Mouse (Mus musculus) embryonic fibroblast, embryonic 13.5 days (primary cell): ENCODE data around the gene Ttyh3. TPM values are rescaled to one million over a fixed set of nuclear protein-coding genes. Genes with fewer than 3 reads are reported as not detected.

Source experiments
- H3K27ac ChIP-seq: 2 replicates; pipeline ENCODE4 v1.5.1; 2012; ENCODE audit warnings: low read length, control low read depth, inconsistent platforms; ENCODE audit not compliant: insufficient read depth
- H3K4me1 ChIP-seq: 2 replicates; pipeline ENCODE4 v1.6.1; 2011; ENCODE audit warnings: low read length; ENCODE audit not compliant: control insufficient read depth, insufficient read depth
- H3K4me3 ChIP-seq: 2 replicates; pipeline ENCODE4 v1.5.1; 2011; ENCODE audit warnings: mild to moderate bottlenecking, control low read depth, low read length; ENCODE audit not compliant: insufficient read depth
- CTCF ChIP-seq: IDR thresholded peaks from 2 replicates; pipeline ENCODE4 v1.5.1; 2011; ENCODE audit warnings: mild to moderate bottlenecking, control low read depth, low read length, moderate library complexity, borderline replicate concordance; ENCODE audit not compliant: insufficient read depth
- POLR2A ChIP-seq: IDR thresholded peaks from 2 replicates; pipeline ENCODE4 v1.6.1; 2011; ENCODE audit warnings: low read depth, mild to moderate bottlenecking, control low read depth, low read length, moderate library complexity
- polyA plus RNA-seq: library from polyadenylated mRNA; stranded (reverse); fragments of >200 nt; gene quantifications from 2 replicates; pipeline ENCODE4 v1.2.4, GENCODE M21; 2011; ENCODE audit warnings: low read depth; ENCODE audit not compliant: missing spikeins, insufficient read length

Ttyh3 gene
- polyA plus RNA-seq, 1 experiment, result 95.0 TPM

- H3K27ac ChIP-seq, result no peak overlapping the region
- TF ChIP-seq POLR2A (no peak), CTCF (no peak)
- peaks cover 18% of the 10 kb centered on the region for H3K4me1 ChIP-seq
- H3K4me3 ChIP-seq, result no peak overlapping the region
These were observed 4.1 kb downstream of the Ttyh3 start for GRCm38 (mm10) chr5:140644702-140645201.

- H3K27ac ChIP-seq, result no peak overlapping the region
- H3K4me3 ChIP-seq, result no peak overlapping the region
- TF ChIP-seq CTCF (no peak), POLR2A (no peak)
- peaks cover 18% of the 10 kb centered on the region for H3K4me1 ChIP-seq
These were observed 4.6 kb downstream of the Ttyh3 start for GRCm38 (mm10) chr5:140644263-140644662.

DNA sequence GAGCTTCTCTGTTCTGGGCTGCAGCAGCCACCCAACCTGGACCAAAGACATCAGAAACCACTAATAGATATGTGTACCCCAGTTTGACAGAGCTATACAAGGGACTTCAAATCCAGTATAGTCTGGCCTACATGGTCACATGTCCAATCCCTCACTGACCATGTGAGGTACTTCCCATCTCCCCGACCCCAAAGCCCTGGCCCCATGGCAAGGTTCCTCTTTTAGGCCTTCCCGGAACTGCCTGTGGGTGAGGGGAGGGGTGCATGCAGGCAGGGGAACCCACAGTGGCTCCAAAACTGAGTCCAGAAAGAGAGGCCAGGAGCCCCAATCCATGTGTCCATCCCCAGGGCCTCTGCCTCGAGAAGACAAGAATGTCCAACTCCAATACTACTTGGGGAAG, 6.8 kb downstream of the Ttyh3 start:
- peak overlapping the region; percentile 97 for H3K27ac ChIP-seq
- peaks cover 18% of the 10 kb centered on the region for H3K4me1 ChIP-seq
- H3K4me3 ChIP-seq, result no peak overlapping the region
- TF ChIP-seq POLR2A (no peak), CTCF (no peak)

DNA sequence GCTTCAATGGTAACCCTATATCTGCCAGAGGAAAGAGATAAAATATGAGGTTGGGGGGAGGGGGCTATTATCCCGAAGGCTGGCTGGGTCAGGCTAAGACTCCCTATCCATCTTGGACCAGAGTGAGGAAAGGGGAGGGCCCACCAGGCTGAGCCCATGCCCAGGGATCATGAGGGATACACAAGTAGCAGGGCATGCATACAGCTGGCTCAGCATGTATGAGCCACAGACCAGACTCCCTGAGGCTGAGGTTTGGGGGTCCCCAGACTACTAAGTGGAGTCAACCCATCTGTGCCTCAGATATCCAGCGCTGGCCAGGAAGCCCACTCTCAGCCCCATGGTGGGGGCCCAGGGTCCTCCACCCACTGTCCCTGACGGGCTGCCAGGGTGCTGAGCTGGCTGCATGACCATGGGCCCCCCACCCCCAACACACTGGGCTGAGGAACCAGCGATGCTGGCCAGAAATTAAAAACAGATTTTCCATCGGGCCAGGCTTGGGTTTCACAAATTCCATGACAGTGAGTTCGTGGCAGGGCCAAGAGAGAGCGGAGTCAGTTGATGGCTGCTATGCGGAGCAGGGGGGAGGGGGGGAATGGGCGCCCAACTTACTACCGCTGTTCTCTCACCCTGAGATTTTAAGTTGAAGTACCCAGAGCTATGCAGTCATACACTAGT, 7.4 kb downstream of the Ttyh3 start:
- TF ChIP-seq POLR2A (no peak), CTCF (no peak)
- peaks cover 18% of the 10 kb centered on the region for H3K4me1 ChIP-seq
- H3K27ac ChIP-seq, result peak overlapping the region; percentile 97
- H3K4me3 ChIP-seq, result no peak overlapping the region

- TF ChIP-seq CTCF (no peak), POLR2A (no peak)
- H3K27ac ChIP-seq, result peak overlapping the region; percentile 96
- peaks cover 18% of the 10 kb centered on the region for H3K4me1 ChIP-seq
- H3K4me3 ChIP-seq, result no peak overlapping the region
These were observed 8.0 kb downstream of the Ttyh3 start for GRCm38 (mm10) chr5:140640812-140641211.

DNA sequence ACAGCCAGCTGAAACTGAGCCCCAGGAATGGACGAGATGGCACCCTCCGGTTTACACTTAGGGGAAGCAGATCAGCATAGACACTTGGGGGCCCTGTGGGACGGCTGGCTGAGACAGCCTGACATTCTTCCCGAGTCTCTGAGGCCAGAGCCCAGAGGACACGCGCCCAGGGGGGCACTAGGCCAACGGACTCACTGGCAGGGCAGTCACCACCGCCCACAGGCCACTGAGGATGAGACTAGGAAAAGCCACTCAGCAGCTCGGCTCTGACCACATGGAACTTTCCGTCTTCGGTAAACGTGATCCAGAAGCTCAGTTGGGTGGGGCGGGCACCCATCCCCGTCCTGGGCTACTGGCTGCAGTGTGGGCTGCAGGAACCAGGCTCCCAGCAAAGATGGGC, 9.0 kb downstream of the Ttyh3 start:
- H3K27ac ChIP-seq, result no peak overlapping the region
- TF ChIP-seq CTCF, result no peak
- no peak for TF ChIP-seq POLR2A
- H3K4me1 ChIP-seq, result peaks cover 18% of the 10 kb centered on the region
- H3K4me3 ChIP-seq, result no peak overlapping the region

- TF ChIP-seq CTCF (no peak), POLR2A (no peak)
- Histone ChIP-seq H3K27ac (no peak overlapping the region), H3K4me1 (peaks cover 18% of the 10 kb centered on the region), H3K4me3 (no peak overlapping the region)
These were observed 9.5 kb downstream of the Ttyh3 start for GRCm38 (mm10) chr5:140639312-140639711.

DNA sequence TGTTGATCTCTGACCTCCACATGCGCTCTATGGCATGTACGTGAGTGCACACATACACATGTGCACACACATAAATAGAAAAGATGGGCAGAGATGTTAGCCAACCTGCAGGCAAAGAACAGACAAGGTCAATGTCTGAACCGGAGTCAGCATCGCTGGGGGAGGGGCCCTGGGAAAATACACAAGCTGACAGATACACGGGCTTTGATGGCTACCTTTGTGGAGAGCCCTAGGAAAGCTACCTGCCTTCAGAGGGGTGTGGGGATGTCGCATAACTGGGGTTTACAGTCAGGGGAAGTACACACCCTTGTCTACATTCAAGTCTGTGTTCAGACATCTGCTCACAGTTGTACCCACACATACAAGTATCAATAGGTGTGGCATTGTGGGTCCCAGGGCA, 10.3 kb downstream of the Ttyh3 start:
- no peak overlapping the region for H3K27ac ChIP-seq
- TF ChIP-seq CTCF (no peak), POLR2A (no peak)

DNA sequence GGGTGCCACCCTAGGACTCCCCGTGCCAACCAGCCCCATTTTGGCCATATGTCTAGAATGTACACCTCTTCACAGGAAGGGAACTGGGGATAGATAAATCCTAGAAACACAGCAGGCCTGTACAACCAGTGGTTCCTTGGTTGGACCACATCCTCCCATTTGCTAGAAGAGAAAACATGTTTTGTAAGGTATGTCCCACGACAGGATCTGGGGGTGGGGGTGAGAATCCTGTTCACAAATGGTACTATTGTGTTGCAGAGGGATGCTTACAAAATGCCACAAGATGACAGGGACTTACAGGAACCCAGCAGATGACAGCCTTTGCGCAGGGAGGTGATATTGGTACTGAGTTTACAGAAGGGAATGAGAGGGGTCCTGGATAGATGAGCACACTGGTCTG, 10.8 kb downstream of the Ttyh3 start:
- Histone ChIP-seq H3K4me1 (peaks cover 18% of the 10 kb centered on the region), H3K4me3 (no peak overlapping the region), H3K27ac (no peak overlapping the region)
- no peak for TF ChIP-seq CTCF
- no peak for TF ChIP-seq POLR2A

More for the DNA sequence above, 10.3 kb downstream of the Ttyh3 start:
- H3K4me1 ChIP-seq, result peaks cover 18% of the 10 kb centered on the region
- no peak overlapping the region for H3K4me3 ChIP-seq

GRCm38 (mm10) chr5:140637058-140637410, 11.8 kb downstream of the Ttyh3 start:
- no peak for TF ChIP-seq CTCF
- TF ChIP-seq POLR2A, result no peak
- Histone ChIP-seq H3K27ac (no peak overlapping the region), H3K4me1 (peaks cover 13% of the 10 kb centered on the region), H3K4me3 (no peak overlapping the region)

DNA sequence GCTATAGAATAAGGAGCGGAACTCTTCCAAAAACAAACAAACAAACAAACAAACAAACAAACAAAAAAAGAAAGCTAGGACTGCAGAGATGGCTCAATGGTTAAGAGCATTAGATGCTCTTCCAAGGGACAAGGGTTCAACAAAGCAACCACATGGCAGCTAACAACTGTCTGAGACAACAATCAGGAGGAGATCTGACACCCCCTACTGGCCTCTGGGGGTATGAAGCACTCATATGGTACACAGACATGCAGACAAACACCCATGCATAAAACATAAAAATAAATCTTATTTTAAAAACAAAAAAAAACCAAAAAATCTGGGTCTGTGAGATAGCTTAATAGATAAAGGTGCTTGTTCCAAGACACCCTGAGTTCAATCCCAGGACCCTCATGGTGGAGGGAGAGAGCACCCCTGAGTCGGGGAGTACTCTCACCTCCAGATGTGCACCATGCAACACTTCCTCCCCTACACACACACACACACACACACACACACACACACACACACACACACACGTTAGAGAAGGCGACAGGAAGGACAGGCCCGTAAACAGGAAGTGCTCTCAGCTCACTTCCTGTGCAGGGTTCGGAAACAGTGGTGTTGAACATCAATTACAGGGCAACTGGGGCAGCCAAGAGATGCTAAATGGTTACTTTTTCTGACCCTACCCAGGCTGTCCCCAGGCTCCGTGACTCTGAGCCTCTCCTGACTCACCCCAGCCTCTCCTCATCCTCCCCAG, 12.3 kb downstream of the Ttyh3 start:
- Histone ChIP-seq H3K4me3 (no peak overlapping the region), H3K4me1 (peaks cover 9% of the 10 kb centered on the region), H3K27ac (no peak overlapping the region)
- no peak for TF ChIP-seq CTCF
- no peak for TF ChIP-seq POLR2A
